Mouse (Mus musculus): ENCODE data around the gene Adcy2.

Gene Adcy2

DNA sequence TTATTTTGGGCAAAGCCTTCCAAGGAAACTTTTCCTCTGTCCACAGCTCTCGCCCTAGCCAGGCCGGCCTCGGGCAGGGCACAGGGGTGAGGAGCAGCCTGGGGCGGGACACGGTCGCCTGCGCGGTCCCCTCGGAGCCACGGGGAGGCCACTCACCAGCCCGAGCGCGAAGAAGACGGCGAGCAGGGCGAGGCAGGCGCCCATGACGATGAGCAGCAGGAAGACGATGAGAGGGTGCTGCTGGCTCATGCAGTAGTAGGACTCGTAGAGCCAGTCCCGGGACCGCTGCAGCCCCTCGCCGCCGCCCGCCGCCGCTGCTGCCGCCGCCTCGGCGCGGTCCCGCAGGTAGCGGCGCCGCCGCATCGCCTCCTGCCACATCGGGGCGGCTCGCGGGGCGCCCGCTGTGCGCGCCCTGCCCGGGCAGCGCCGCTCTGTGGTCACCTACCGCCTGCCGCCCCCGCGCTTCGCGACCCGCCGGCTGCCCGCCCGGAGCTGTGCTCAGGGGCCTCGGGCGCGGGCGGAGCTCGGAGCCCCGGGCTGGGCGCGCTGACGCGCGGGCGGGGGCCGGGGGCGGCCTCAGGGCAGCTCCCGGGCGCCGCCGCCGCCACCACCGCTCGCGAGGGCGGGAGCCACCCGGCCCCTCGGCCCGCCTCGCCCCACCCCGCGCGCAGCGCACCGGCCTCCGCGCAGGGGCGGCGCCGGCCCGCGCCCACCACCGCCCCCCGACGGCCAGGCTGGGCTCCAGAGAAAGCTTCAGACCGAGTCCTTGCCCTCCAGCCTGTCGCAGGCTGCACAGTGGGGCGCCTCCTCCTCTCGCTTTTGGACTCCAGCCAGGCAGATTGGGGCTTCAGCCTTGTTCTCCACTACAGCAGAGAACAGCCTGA, at the start of gene Adcy2:
Gene Adcy2, minus strand, starts transcription at position 624 of the 884 bp plus-strand sequence.
- no peak for DNase-seq (ENCODE audit: low read depth, low spot score)

DNA sequence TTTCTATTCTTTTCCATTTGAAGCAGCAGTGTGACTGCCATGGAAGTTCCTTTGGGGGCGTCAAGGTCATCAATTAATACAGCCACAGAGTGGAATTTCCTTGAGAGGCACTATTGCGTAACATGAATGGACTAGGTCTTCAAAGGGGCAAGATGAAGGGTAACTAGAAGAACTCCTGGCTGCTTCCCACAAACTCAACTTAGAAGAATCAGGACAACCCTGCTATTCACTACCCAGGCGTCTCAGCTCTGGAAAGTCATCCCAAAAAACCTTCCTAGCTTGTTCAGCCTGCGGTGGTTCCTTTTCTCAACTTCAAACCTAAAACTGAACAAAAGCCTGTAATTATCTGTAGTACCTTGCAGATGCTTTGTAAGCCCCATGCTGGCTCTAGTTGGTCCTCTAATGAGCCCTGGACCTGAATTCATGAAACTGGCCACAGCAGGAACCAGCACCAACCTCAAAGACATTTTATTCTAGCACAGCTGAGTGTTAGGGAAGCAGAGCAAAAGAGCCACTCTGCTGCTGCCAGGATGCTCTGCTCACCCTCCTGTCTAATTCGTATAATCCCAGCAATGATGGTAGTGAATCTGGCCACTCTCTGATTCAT, 37.8 kb upstream of the Adcy2 start:
- DNase-seq (ENCODE audit: low read depth, low spot score): no peak

DNA sequence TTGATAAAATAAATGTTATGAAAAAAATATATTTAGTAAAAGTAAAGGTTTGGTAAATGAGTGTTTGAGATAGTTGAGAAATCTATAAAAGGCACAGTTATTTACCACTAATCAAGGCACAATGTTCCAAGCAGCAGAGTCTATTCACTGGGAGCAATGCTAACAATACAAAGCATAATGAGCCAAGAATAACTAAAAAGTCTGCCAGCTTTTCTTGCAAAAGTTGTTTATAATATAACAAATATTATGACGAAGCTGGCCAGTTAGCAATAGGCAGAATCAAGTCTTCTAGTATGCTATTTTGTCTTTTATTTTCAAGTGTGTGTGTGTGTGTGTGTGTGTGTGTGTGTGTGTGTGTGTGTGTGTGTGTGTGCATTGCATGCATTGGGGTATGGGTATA, 35.3 kb upstream of the Adcy2 start:
- no peak for DNase-seq (ENCODE audit: low read depth, low spot score)

DNA sequence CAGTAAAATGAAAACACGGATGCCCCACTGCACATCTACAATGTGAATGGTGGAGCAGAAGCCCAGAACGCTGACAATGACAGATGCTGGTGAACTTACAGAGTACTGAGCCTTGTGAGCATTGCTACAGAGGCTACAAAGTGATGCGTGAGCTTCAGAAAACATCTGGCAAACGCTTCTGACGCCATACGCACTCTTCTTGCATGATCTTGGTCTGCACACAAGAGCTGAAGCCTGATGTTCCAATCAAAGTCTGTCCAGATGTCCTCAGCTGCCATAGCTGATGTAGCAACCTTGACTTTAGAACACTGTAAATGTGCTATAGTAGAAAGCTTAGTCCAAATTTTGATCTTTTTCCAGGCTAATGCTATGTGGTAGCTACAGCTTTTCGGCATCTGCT, 34.2 kb upstream of the Adcy2 start:
- no peak for DNase-seq (ENCODE audit: low read depth, low spot score)

DNA sequence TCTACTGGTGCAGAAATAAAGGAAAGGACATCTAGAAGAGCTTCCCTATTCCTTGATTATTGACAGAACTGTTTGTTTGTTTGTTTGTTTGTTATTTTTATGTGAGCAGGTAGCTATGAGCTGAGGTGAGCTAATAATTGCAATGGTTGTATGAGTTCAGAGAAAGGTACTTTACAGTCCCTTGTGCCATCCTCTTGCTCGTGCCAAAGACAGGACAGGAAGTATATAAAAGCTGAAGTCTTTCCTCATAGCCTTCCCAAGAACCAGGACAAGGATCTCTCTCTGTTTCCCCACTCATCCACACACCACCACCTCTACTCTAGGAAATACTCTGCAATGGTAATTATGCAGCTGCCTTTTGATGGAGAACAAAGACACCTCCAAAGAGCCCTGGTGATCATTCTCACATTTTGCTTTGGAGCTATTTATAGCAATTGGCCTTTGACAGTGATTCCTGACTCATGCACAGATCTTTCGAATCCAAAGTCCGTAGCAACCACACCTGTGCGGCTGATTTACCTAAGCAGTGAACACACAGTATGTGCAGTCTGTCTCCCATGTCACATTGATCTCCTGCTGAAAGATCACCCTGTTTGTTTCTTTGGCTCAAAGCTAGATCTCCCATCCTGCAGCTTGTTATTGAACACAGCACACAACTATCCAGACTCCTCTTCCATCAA, 29.9 kb upstream of the Adcy2 start:
- no peak for DNase-seq (ENCODE audit: low read depth, low spot score)

DNA sequence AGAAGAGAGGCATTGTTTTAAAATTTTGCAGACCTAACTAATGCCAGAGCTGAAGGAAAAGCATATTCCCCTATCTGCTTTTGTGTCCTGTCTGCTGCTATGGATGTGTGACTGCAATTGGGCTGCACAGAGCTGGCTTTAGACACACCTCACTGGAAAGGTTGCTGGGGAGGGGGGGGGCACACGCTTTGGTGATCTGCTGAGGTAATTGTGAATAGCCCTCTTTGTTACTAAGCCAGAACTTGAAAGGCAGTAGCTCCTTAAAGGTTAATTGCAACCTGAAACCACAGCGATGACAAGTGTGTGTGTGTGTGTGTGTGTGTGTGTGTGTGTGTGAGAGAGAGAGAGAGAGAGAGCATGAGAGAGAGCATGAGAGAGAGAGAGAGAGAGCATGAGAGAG, 25.6 kb upstream of the Adcy2 start:
- DNase-seq (ENCODE audit: low read depth, low spot score): no peak

DNA sequence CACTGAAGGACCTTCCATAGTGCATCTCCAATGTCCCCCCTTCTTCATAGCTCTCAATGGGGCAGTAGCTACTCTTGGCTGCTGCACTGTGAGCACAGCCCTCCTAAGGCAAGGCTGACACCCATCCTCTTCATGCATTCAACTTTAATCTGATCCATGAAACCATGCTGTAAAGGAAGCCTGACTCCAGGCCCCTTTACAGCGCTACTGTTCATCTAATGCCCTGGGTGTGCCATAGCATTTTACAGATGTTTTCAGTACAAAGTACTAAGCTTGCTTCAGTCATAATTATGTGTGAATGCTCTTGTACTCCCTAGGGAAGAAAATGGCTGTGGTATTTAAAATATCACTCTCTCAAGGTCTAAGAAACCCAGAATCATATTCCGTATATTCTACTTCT, 23.9 kb upstream of the Adcy2 start:
- DNase-seq (ENCODE audit: low read depth, low spot score): no peak

DNA sequence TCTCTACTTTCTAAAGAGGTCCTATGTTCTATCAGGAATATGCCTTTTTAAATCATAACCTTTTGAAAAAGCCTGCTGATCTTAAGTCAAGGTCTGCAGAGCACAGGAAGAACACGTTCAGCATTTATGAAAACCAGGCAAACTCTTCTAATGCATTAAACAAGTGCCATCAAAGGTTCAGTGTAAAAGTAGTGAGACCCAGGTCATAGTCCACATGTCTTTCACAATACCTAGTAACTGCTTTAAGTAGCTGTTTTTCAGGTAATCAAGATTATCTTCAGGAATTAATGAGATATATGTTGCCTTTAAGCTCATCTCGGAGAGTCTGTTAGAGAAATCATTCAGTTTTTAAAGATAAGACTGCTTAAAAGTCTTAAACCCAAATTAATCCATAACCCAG, 21.2 kb upstream of the Adcy2 start:
- no peak for DNase-seq (ENCODE audit: low read depth, low spot score)

DNA sequence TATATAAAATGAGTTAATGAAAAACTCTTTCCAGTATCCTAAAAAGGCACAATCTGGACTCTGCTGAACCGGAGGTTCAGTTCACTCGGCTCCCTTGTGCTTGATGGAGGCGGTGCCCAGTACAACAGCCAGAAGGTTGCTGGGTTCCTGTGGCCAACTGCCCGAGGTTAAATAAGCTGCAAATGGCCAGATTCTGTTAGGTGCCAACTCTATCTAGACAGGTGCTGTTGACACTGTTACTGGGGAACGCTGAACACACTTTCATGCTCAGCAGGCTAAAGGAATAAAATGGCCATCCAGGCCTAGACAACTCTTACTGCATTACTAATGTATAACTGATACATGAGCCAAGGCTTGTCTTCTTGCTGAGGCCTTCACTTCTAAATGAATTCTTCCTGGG, 7.6 kb upstream of the Adcy2 start:
- DNase-seq (ENCODE audit: low read depth, low spot score): no peak

DNA sequence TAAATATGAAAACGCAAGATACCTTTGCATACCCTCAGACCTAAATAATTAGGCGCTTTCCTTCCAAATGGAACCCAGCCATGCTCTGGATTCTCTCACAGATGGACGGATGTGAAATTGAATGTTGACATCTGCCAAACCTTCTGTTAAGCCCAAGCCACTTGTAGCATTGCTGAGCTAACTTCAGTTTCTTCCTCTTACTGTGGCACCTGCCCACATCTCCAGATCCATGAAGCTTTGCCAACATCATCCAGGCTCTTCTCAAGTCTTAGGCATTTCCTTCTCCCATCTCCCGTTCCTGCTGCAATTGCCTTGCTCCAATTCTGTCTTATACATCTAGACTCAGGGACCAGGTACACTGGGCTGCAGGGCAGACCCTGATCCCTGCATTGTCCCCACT, 6.8 kb upstream of the Adcy2 start:
- no peak for DNase-seq (ENCODE audit: low read depth, low spot score)

DNA sequence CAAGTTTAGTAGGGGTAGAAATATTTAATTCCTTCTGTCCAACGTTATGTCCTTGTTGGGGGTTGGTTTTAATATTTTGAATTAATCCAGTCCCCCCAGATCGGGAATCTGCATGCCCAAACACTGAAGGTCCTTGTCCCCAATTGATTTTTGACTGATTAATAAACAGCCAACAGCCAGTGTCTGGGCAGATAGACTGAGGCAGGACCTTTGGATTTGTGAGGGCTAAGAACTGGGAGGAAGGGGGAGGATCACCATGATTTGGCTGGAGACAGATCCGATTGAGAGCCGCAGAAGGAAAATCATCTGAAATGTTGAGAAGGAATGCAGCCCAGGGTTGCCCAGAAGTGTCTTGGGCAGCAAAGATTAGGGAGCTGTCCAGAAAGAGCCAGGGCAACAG, 5.1 kb upstream of the Adcy2 start:
- no peak for DNase-seq (ENCODE audit: low read depth, low spot score)

DNA sequence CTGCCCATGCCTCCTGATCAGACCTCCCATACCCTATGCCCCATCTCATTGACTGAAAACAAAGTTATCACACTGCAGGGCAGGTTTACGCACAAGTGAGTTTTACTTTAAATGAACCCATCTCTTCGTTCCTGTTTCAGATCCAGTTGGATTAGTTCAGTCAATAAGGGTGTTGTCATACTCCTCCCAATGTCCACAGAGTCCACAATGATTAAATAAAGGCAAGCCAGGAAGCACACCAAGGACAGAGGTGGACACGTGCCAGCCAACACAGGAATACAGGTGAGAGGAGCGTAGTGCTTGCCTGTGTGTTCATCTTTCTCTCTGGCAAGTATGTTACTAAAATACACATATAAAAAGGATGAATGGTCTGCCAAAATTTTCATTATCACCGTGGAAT, 3.3 kb upstream of the Adcy2 start:
- DNase-seq (ENCODE audit: low read depth, low spot score): no peak

DNA sequence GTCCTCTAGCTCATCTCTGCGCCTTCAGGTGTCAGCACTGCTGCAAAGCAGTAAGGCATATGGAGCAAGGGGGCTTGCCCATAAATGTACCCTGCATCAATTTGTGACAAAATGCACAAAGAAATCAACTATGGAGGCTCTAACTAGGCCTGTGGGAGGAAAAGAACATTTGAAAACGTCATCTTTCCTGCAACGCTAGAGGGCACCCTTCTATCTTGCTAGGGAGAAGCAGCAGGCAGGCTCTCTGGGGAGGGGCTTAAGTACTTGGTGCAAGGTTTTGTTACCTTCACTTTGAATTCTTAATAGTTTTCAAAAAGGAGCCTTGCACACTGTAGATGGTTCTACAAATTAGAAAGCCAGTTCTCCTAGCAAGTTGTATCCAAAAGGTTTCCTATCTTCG, 2.8 kb upstream of the Adcy2 start:
- DNase-seq (ENCODE audit: low read depth, low spot score): no peak

DNA sequence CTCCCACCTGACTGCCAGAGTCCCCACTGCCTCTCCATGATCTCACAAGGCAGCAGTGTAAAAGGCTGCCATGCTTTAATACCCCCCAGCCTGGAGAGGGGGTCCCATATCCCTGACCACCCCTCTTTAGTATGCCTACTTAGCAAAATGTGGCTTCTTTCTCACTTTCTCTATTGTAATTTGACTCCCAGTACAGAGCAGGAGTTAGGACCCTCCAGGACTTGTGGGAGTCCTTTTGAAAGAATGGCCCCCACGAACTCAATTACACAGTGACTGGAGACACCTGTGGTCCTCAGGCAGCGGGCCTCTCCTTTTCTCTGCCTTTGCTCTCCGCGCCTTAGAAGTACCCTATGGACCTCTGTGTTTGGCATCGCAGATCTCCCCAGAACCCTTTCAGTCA, 485 bp upstream of the Adcy2 start:
- no peak for DNase-seq (ENCODE audit: low read depth, low spot score)

DNA sequence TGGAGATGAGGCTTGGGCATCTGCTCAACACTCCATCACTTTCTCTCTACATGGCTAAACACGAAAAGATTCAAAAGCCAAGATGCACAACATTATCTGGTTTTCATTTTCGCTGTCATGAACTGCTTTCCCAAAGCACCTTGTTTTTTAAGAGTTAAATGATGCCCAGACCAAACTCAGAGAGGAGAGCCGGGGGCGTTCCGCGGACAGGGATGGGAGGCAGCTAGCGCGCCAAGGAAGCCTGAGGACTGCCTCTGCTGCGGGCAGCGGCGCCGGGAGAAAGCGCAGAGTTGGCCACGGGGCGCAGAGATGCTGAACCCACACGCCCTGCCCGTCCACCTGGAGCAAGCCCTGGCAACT, 803 bp downstream of the Adcy2 start:
- no peak for DNase-seq (ENCODE audit: low read depth, low spot score)

DNA sequence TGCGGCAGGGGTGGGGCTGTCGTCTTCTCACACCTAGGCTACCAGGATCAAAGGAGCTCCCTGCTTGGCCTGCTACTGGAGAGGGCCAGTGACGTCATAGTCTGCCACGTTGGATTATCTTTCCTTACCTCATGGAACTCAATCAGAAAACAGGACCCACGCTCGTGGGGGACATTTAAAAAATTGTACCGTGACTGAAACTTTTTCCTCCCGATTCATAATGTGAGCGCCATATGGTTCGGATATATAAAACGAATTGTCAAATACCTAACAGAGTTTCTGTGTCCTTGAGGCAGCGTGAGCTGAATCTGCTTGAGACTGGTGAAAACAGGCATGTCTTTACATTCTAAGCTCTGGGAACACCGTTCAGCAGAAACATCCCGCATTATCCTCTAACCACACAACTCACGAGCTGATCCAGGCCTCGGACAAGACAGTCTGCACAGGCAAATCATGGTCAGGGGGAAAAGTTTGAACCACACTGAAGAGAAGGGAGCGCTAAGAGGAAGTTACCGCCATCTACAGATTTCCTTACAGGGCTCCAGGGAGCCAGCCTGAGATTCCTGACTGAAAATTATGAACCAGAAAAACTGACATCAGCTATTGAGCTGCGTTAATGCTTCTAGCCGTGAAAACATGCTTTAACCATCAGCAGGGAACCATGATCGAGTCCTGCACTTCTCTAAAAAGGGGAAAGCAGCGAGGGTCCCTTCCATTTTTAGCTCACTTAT, 1.4 kb downstream of the Adcy2 start:
- no peak for DNase-seq (ENCODE audit: low read depth, low spot score)

DNA sequence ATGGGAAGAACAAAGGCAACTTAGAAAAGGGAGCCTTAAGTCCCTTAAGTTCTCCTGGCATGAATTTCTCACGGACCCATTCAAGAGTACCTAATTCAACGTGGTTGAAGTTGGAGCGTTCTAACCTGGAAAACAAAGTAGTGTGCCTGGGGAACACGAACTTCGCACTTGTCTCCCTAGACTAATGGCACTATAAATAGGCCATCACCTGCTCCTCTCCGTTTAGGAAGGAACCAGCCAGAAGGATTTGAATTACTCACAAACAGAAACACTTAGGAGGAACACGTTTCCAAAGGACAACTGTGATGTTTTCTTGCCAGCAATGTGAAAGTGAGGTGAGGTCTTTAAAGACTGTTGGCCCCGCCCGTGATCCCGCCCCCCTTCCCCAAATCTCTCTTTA, 2.0 kb downstream of the Adcy2 start:
- no peak for DNase-seq (ENCODE audit: low read depth, low spot score)

DNA sequence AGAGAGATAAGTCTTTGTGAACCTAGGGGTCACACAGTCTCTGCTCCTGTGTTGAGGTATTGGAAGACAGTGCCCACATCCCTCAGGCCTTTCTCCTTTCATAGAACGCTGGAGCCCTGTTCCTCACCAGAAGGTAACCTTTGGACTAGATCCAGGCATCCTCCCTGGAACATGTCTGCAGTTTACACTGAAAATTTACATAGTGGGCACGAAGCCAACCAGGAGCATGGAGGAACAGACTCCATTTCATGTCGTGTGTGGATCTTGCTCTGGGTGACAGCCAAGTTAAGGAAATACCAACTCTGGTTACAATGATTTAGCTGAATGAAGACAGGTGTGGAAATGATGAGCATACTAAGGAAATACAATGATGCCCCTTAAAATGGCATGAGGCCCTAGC, 2.7 kb downstream of the Adcy2 start:
- no peak for DNase-seq (ENCODE audit: low read depth, low spot score)

DNA sequence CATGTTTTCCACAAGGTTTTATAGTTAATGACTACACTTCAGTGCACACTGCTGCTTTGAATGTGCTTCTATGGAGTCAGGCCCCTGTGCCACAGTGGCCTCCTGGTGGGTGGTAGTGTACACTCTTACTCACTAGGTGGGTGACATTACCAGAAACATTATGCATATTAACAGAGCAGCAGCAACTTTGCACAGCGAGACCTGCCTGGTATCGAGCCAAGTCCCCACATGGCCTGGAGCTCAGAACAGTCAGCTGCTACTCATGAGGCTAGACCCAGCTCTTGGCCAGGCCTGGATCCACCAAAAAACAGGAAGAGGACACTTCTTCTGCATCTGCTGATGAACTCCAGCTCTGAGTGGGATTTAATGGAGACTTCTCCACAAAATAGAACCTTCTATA, 13.6 kb downstream of the Adcy2 start:
- no peak for DNase-seq (ENCODE audit: low read depth, low spot score)

DNA sequence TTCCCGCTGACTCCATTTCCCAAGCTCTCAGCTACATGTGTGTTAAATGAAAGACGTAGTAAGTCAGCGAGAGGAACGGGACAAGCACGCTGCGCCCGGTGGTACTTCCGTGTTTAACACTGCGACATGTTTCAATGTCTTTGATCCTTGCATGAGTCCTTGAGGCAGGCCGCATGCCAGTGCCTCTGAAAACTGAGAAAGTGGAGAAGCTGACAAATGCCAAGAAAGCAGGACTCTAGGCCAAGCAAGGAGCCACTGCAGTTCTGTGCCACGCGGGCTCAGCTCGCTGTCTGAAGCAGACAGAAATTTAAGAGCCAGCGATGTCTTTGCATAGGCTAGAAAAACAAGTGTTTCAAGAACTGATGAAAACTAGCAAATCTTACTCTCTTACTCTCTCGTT, 15.3 kb downstream of the Adcy2 start:
- no peak for DNase-seq (ENCODE audit: low read depth, low spot score)

DNA sequence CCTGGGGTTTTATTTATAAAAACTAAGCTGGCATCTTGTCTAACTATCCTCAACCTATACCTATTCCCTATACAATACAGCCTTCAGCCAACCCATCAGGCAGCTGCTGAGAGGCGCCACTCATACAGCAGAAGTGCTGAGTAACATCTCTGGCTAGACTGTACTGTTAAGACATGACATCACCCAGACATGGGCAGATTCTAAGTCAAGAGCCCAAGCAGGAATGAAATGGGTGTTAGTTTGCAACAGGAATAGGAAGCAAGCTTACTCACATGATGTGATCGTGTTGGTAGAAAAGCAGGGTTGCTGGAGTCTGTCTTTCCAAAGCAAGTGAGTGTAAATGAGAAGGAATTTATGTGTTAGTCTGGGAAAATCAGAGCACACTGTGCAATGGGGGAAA, 18.3 kb downstream of the Adcy2 start:
- no peak for DNase-seq (ENCODE audit: low read depth, low spot score)

DNA sequence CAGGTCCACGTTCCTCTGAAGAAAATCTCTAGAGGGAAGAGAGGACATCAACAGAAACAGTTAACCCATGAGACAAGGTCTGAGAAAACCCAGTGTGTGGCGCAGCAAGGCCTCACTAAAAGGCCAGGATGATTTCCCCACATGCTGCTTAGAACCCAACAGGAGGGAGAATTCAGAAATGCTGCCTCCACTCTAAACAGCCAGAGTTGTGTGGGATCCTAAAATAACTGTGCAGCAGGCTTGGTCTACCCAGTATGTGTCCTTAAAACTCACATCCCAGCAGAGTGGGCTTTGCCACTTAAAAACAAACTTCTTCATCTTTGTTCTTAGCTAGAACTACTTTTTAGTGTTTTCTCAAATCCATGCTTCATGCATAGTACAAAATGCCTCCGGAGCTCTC, 26.2 kb downstream of the Adcy2 start:
- DNase-seq (ENCODE audit: low read depth, low spot score): no peak
